Mouse (Mus musculus) stomach, postnatal 0 days (tissue): ENCODE data around the gene Cacna1s. TPM values are rescaled to one million over a fixed set of nuclear protein-coding genes. Genes with fewer than 3 reads are reported as not detected.

ENCODE experiments used
- ATAC-seq: fragments of 200-750 bp; cut with Nextera tagmentation; 2 replicates; pipeline ENCODE4 v1.8.0; 2017; ENCODE audit not compliant: low FRiP score, low TSS enrichment
- DNase-seq: peaks from one replicate; pipeline ENCODE4 v3.0.0-alpha.2; 2016; ENCODE audit warnings: low spot score
- H3K27ac ChIP-seq: fragments of 300-500 bp; sonication (generic); replicated peaks from 2 replicates; pipeline ENCODE4 v1.5.1; 2014; ENCODE audit warnings: mild to moderate bottlenecking, control low read depth
- H3K27me3 ChIP-seq: fragments of 300-500 bp; sonication (generic); 2 replicates; pipeline ENCODE4 v1.6.1; 2014; ENCODE audit warnings: low read length; ENCODE audit not compliant: control insufficient read depth, insufficient read depth
- H3K36me3 ChIP-seq: fragments of 300-500 bp; sonication (generic); 2 replicates; pipeline ENCODE4 v1.6.1; 2014; ENCODE audit warnings: low read length, mixed read lengths; ENCODE audit not compliant: control insufficient read depth, insufficient read depth
- H3K4me1 ChIP-seq: fragments of 300-500 bp; sonication (generic); replicated peaks from 2 replicates; pipeline ENCODE4 v1.6.1; 2014; ENCODE audit warnings: antibody characterized with exemption; ENCODE audit not compliant: control insufficient read depth, insufficient read depth
- H3K4me2 ChIP-seq: fragments of 300-500 bp; sonication (generic); replicated peaks from 2 replicates; pipeline ENCODE4 v1.6.1; 2014; ENCODE audit warnings: low read depth, mild to moderate bottlenecking, control low read depth, moderate library complexity
- H3K4me3 ChIP-seq: fragments of 300-500 bp; sonication (generic); 2 replicates; pipeline ENCODE4 v1.5.1; 2014; ENCODE audit warnings: low read depth, low read length, control low read depth
- H3K9ac ChIP-seq: fragments of 300-500 bp; sonication (generic); 2 replicates; pipeline ENCODE4 v1.6.1; 2014; ENCODE audit warnings: mild to moderate bottlenecking, low read length, control low read depth, mixed read lengths
- H3K9me3 ChIP-seq: fragments of 300-500 bp; sonication (generic); 2 replicates; pipeline ENCODE4 v1.6.1; 2016; ENCODE audit warnings: low read length; ENCODE audit not compliant: control insufficient read depth
- CTCF ChIP-seq: IDR thresholded peaks from 2 replicates; pipeline ENCODE4 v1.5.1; 2016; ENCODE audit warnings: antibody characterized with exemption, low read depth, mild to moderate bottlenecking, moderate library complexity
- EP300 ChIP-seq: optimal IDR thresholded peaks from 2 replicates; pipeline ENCODE3; 2016; ENCODE audit warnings: antibody characterized with exemption
- WGBS: fragments of 180-500 bp; shearing (Covaris S2); extraction: QIAGEN DNeasy Blood & Tissue Kit; methylation state at CpG from one replicate; pipeline ENCODE4 v1.1.7; 2014; 5-methylcytosine and 5-hydroxymethylcytosine counted together
- polyA plus RNA-seq: library from polyadenylated mRNA; unstranded; fragments of >200 nt; fragmentation: Nextera tagmentation; extraction: Ambion mirVana; gene quantifications from 2 replicates; pipeline ENCODE4 v1.2.1, GENCODE M21; 2015

Cacna1s gene
- polyA plus RNA-seq, 1 experiment from 2014 or later = not detected

DNA sequence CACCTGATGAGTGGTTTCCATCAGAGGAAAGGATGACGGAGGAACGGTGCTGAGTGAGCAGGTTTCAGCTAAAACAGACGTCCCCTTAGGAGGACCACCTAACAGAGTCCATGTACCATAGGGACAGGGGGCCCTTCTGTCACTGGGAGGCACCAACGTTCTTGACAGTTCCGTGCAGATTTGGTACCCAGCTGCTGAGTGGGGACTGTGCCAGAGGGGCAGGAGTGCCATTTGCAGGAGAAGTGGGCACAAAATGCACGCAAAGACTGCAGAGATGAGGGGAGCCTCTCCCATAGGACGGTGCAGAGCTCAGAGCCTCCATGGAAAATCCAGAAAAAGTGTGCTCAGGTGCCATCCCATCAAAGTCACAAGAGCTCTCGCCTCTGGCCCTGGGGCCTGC lies 69.5 kb downstream of the Cacna1s start:
- H3K4me3 ChIP-seq = no peak overlapping the region
- H3K9ac ChIP-seq = no peak overlapping the region
- no peak for TF ChIP-seq CTCF
- TF ChIP-seq EP300 = no peak
- H3K27me3 ChIP-seq = no peaks in the 10 kb centered on the region
- H3K36me3 ChIP-seq = no peaks in the 10 kb centered on the region
- 86% methylated on average over 8 of the region's 8 CpGs for WGBS
- no peak for DNase-seq
- H3K9me3 ChIP-seq = no peaks in the 10 kb centered on the region
- no peak overlapping the region for H3K4me2 ChIP-seq
- ATAC-seq = no peak
- H3K4me1 ChIP-seq = no peaks in the 10 kb centered on the region
- no peak overlapping the region for H3K27ac ChIP-seq

- H3K4me1 ChIP-seq = 0 out of 2 replicates have a peak, but pooled peaks cover 6% of the 10 kb centered on the region
- H3K27ac ChIP-seq = no peak overlapping the region
- TF ChIP-seq EP300 = no peak
- no peak for TF ChIP-seq CTCF
- no peak overlapping the region for H3K4me3 ChIP-seq
- no peaks in the 10 kb centered on the region for H3K9me3 ChIP-seq
- H3K27me3 ChIP-seq = no peaks in the 10 kb centered on the region
- H3K9ac ChIP-seq = no peak overlapping the region
- H3K36me3 ChIP-seq = no peaks in the 10 kb centered on the region
- no peak for DNase-seq
- ATAC-seq = peak; percentile 57
- H3K4me2 ChIP-seq = no peak overlapping the region
- 70% methylated on average over 10 of the region's 10 CpGs for WGBS
Measured at GRCm38 (mm10) chr1:136126159-136126765, 73.7 kb downstream of the Cacna1s start.

- Histone ChIP-seq H3K27ac (no peak overlapping the region), H3K4me1 (0 out of 2 replicates have a peak, but pooled peaks cover 8% of the 10 kb centered on the region), H3K27me3 (no peaks in the 10 kb centered on the region), H3K9ac (no peak overlapping the region), H3K9me3 (no peaks in the 10 kb centered on the region), H3K4me2 (no peak overlapping the region), H3K36me3 (no peaks in the 10 kb centered on the region), H3K4me3 (no peak overlapping the region)
- 26% methylated on average over 10 of the region's 10 CpGs for WGBS
- DNase-seq (no peak), ATAC-seq (peak; percentile 17; the same call in 1 of the 2 replicates)
- TF ChIP-seq EP300 (no peak), CTCF (no peak)
Measured at GRCm38 (mm10) chr1:136126895-136127294, 74.3 kb downstream of the Cacna1s start.

DNA sequence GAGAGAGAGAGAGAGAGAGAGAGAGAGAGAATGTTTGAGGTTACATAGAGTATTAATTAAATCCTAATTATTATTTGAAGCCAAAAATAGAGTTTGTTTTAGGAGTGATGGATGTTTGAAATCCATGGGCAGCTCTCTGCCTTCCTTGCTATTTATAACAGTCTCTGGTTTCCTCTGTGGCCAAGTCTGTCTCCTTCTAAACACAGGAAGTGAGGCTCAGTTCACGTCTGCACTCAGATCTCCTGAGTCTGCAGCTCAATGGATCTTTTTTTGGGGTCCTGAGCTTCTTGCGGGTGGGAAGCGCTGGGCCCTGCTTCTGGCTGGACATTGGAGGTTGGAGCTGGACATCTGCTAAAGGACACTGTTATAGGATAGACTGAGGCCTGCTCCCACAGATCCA lies 75.3 kb downstream of the Cacna1s start:
- Histone ChIP-seq H3K36me3 (no peaks in the 10 kb centered on the region), H3K27me3 (no peaks in the 10 kb centered on the region), H3K27ac (peak overlapping the region; percentile 49; the same call in 1 of the 2 replicates), H3K9me3 (no peaks in the 10 kb centered on the region), H3K9ac (no peak overlapping the region), H3K4me1 (0 out of 2 replicates have a peak, but pooled peaks cover 8% of the 10 kb centered on the region), H3K4me2 (no peak overlapping the region), H3K4me3 (no peak overlapping the region)
- 51% methylated on average over 3 of the region's 3 CpGs for WGBS
- DNase-seq (no peak), ATAC-seq (no peak)
- TF ChIP-seq CTCF (no peak), EP300 (no peak)

- Histone ChIP-seq H3K4me2 (no peak overlapping the region), H3K36me3 (no peaks in the 10 kb centered on the region), H3K9me3 (no peaks in the 10 kb centered on the region), H3K9ac (no peak overlapping the region), H3K4me3 (no peak overlapping the region), H3K27me3 (no peaks in the 10 kb centered on the region), H3K27ac (0 out of 2 replicates have a peak overlapping the region, but pooled peaks have one; percentile 49), H3K4me1 (0 out of 2 replicates have a peak, but pooled peaks cover 8% of the 10 kb centered on the region)
- 40% methylated on average over 5 of the region's 5 CpGs for WGBS
- ATAC-seq (no peak), DNase-seq (no peak)
- TF ChIP-seq CTCF = no peak
- TF ChIP-seq EP300 = no peak
Measured at GRCm38 (mm10) chr1:136128416-136128815, 75.9 kb downstream of the Cacna1s start.

- Histone ChIP-seq H3K9ac (no peak overlapping the region), H3K4me2 (no peak overlapping the region), H3K27me3 (no peaks in the 10 kb centered on the region), H3K4me3 (no peak overlapping the region), H3K4me1 (0 out of 2 replicates have a peak, but pooled peaks cover 8% of the 10 kb centered on the region), H3K36me3 (no peaks in the 10 kb centered on the region), H3K9me3 (no peaks in the 10 kb centered on the region), H3K27ac (no peak overlapping the region)
- 53% methylated on average over 4 of the region's 4 CpGs for WGBS
- ATAC-seq (no peak), DNase-seq (no peak)
- TF ChIP-seq CTCF (no peak), EP300 (no peak)
Measured at GRCm38 (mm10) chr1:136128944-136129589, 76.5 kb downstream of the Cacna1s start.
